Mouse (Mus musculus) hindbrain, embryonic 11.5 days (tissue): ENCODE data around the gene Etv5. TPM values are rescaled to one million over a fixed set of nuclear protein-coding genes. Genes with fewer than 3 reads are reported as not detected.

Source experiments
- polyA plus RNA-seq: library from polyadenylated mRNA; unstranded; fragments of >200 nt; fragmentation: Nextera tagmentation; extraction: Ambion mirVana; gene quantifications from 2 replicates; pipeline ENCODE4 v1.2.1, GENCODE M21; 2014

Gene Etv5
- polyA plus RNA-seq, 1 experiment from 2014 or later, result 12.8 TPM

Other genes starting within 250 kb of the Etv5 start
- 464 and 467 TPM in 2 replicates for gene Tra2b, start 173.7 kb downstream of the Etv5 start, polyA plus RNA-seq
- gene Dgkg, start 217.5 kb upstream of the Etv5 start, polyA plus RNA-seq, result 0.12 and 0.14 TPM in 2 replicates